Mouse (Mus musculus): ENCODE measurements around the gene Il4ra. TPM values are rescaled to one million over a fixed set of nuclear protein-coding genes. Genes with fewer than 3 reads are reported as not detected.

The Il4ra gene
- total and polyA plus RNA-seq, 3 experiments = 18.2 to 27.4 (median 26.4) TPM

- H3K9me3 ChIP-seq (replicated peaks; ENCODE audit: low read length) = no peaks in the 10 kb centered on the region
- H3K27me3 ChIP-seq (replicated peaks) = no peaks in the 10 kb centered on the region
- DNase-seq (ENCODE audit: extremely low read depth) = no peak
- H3K4me3 ChIP-seq (replicated peaks in 1 of 3; ENCODE audit: low read depth in 2 of 3, low read length in 2 of 3, poor library complexity in 1 of 3) = no peak overlapping the region
- peaks cover 16% of the 10 kb centered on the region for H3K79me2 ChIP-seq (replicated peaks; ENCODE audit: control insufficient read depth, extremely low read depth, insufficient read depth, poor library complexity, severe bottlenecking)
- no peak overlapping the region for H3K9ac ChIP-seq (ENCODE audit: insufficient read depth, low read depth)
- dilution Hi-C loops (cut with MboI; ENCODE audit: extremely low pct_ligation_motif_present, extremely low pct_unique_long_range_greater_than_20kb, low sequenced_read_pairs) = no loop called here
- in situ Hi-C loops (cut with MboI; ENCODE audit: low pct_ligation_motif_present, low pct_unique_long_range_greater_than_20kb, low sequenced_read_pairs) = no loop called here
- no peak overlapping the region for H3K4me2 ChIP-seq (ENCODE audit: insufficient read depth, low read depth, poor library complexity, severe bottlenecking)
- peaks cover 13 to 51% of the 10 kb centered on the region in 2 experiments for H3K4me1 ChIP-seq (ENCODE audit: control insufficient read depth in 1 of 2, insufficient read depth in 2 of 2)
- H3K36me3 ChIP-seq (replicated peaks in 1 of 2; ENCODE audit: control insufficient read depth in 1 of 2, insufficient read depth in 1 of 2, low read length in 1 of 2) = peaks cover 18 to 85% of the 10 kb centered on the region in 2 experiments
- no peak overlapping the region for H3K27ac ChIP-seq (ENCODE audit: insufficient read depth, low read depth)
- no peak for TF ChIP-seq RAD21 (IDR thresholded peaks at IDR 0.05; ENCODE audit: low read depth, low read length)
These were observed 8.3 kb downstream of the Il4ra start for GRCm38 (mm10) chr7:125560146-125560785.

GRCm38 (mm10) chr7:125561085-125561690 lies 9.3 kb downstream of the Il4ra start:
- H3K36me3 ChIP-seq (replicated peaks in 1 of 2; ENCODE audit: control insufficient read depth in 1 of 2, insufficient read depth in 1 of 2, low read length in 1 of 2) = peaks cover 25 to 94% of the 10 kb centered on the region in 2 experiments
- dilution Hi-C loops (cut with MboI; ENCODE audit: extremely low pct_ligation_motif_present, extremely low pct_unique_long_range_greater_than_20kb, low sequenced_read_pairs) (no loop called here), in situ Hi-C loops (cut with MboI; ENCODE audit: low pct_ligation_motif_present, low pct_unique_long_range_greater_than_20kb, low sequenced_read_pairs) (no loop called here)
- TF ChIP-seq PAX5 (IDR thresholded peaks at IDR 0.05; ENCODE audit: low read length) (no peak), ZKSCAN1 (IDR thresholded peaks at IDR 0.05; ENCODE audit: borderline replicate concordance, low read depth, low read length) (no peak), RAD21 (IDR thresholded peaks at IDR 0.05; ENCODE audit: low read depth, low read length) (no peak), MYC (IDR thresholded peaks at IDR 0.05; ENCODE audit: low read depth, low read length) (no peak), JUND (conservative IDR thresholded peaks at IDR 0.05; ENCODE audit: low read depth, low read length) (no peak), ZMIZ1 (IDR thresholded peaks at IDR 0.05; ENCODE audit: low read depth, low read length) (no peak), TCF12 (IDR thresholded peaks at IDR 0.05; ENCODE audit: low read depth, low read length) (no peak), EP300 (IDR thresholded peaks at IDR 0.05; ENCODE audit: low read length) (no peak), CHD2 (IDR thresholded peaks at IDR 0.05; ENCODE audit: low read length) (no peak), SMC3 (IDR thresholded peaks at IDR 0.05; ENCODE audit: low read depth, low read length) (no peak), USF2 (conservative IDR thresholded peaks at IDR 0.05; ENCODE audit: low read depth, low read length) (no peak), KAT2A (IDR thresholded peaks at IDR 0.05; ENCODE audit: insufficient replicate concordance, low read length) (no peak), CHD1 (IDR thresholded peaks at IDR 0.05; ENCODE audit: low read depth, low read length) (no peak), MAX (IDR thresholded peaks at IDR 0.05; ENCODE audit: low read length) (no peak), MEF2A (IDR thresholded peaks at IDR 0.05; ENCODE audit: borderline replicate concordance, low read depth, low read length) (no peak), USF1 (IDR thresholded peaks at IDR 0.05; ENCODE audit: low read depth, low read length) (no peak), POLR2A (IDR thresholded peaks at IDR 0.05; ENCODE audit: low read depth, low read length) (no peak)
- peaks cover 7 to 45% of the 10 kb centered on the region in 2 experiments for H3K4me1 ChIP-seq (ENCODE audit: control insufficient read depth in 1 of 2, insufficient read depth in 2 of 2)
- peaks cover 11% of the 10 kb centered on the region for H3K79me2 ChIP-seq (replicated peaks; ENCODE audit: control insufficient read depth, extremely low read depth, insufficient read depth, poor library complexity, severe bottlenecking)
- no peak for DNase-seq (ENCODE audit: extremely low read depth)
- H3K27ac ChIP-seq (ENCODE audit: insufficient read depth, low read depth) = no peak overlapping the region
- no peaks in the 10 kb centered on the region for H3K9me3 ChIP-seq (replicated peaks; ENCODE audit: low read length)
- no peak overlapping the region for H3K4me2 ChIP-seq (ENCODE audit: insufficient read depth, low read depth, poor library complexity, severe bottlenecking)
- H3K9ac ChIP-seq (ENCODE audit: insufficient read depth, low read depth) = no peak overlapping the region
- H3K4me3 ChIP-seq (replicated peaks in 1 of 3; ENCODE audit: low read depth in 2 of 3, low read length in 2 of 3, poor library complexity in 1 of 3) = no peak overlapping the region
- H3K27me3 ChIP-seq (replicated peaks) = no peaks in the 10 kb centered on the region
